ENCODE assay signal across 8 mouse cellular contexts in the genomic region with DNA sequence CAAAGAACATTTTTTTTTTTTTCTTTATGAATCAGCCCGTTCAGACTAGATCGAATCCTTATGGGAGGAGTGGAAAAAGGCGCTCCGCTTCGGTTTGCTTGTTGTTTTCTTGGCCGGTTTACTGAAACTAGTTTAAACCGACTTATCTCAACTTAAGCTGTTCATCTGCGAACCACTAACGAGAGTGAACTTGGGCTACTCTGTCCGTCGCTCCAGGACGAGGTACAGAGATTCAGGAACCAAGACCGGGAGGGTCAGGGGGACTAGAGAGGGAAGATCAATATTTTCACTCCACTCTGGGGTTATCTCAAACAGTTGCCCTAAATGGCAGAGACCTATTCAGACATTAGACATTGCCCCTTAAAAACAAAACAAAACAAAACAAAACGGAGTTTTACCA. TPM values are rescaled to one million over a fixed set of nuclear protein-coding genes. Genes with fewer than 3 reads are reported as not detected.
A peak's percentile ranks its signal among the peaks of the same experiment; 100 is the strongest.
DNase-seq lines count a peak whose midpoint lies in the region; ATAC-seq and TF ChIP-seq lines count a peak whose summit lies in the region.

No protein-coding gene starts in this region.

- peaks cover 3% of the 10 kb centered on the region; the same call in 1 of the 2 replicates for H3K4me1 ChIP-seq in embryonic facial prominence, embryonic 12.5 days
- H3K4me1 ChIP-seq in intestine, embryonic 14.5 days (replicated peaks; ENCODE audit: control insufficient read depth, insufficient read depth, low read length), result peaks cover 5% of the 10 kb centered on the region; the same call in 1 of the 2 replicates
- peaks cover 9% of the 10 kb centered on the region for H3K4me1 ChIP-seq in midbrain, embryonic 14.5 days (ENCODE audit: control insufficient read depth, insufficient read depth, low read length)

- 0 out of 2 replicates have a peak, but pooled peaks have one; percentile 24 for ATAC-seq in embryonic facial prominence, embryonic 12.5 days (ENCODE audit: insufficient number of reproducible peaks, insufficient read depth, low FRiP score, low TSS enrichment)
- ATAC-seq in intestine, embryonic 14.5 days (replicated peaks; ENCODE audit: low FRiP score, low TSS enrichment, low read depth), result peak; percentile 34; the same call in 1 of the 2 replicates
- ATAC-seq in midbrain, embryonic 14.5 days (ENCODE audit: low FRiP score, low TSS enrichment), result peak; percentile 18; the same call in 1 of the 2 replicates

- H3K9me3 ChIP-seq in embryonic facial prominence, embryonic 12.5 days, result no peaks in the 10 kb centered on the region
- no peaks in the 10 kb centered on the region for H3K9me3 ChIP-seq in intestine, embryonic 14.5 days (ENCODE audit: control insufficient read depth, low read length)
- no peaks in the 10 kb centered on the region for H3K9me3 ChIP-seq in midbrain, embryonic 14.5 days (ENCODE audit: control insufficient read depth, low read length)

- peaks cover 8% of the 10 kb centered on the region for H3K79me3 ChIP-seq in C2C12 (ENCODE audit: low read depth)

- H3K9ac ChIP-seq in embryonic facial prominence, embryonic 12.5 days, result peak overlapping the region; percentile 61
- peak overlapping the region; percentile 70 for H3K9ac ChIP-seq in intestine, embryonic 14.5 days (ENCODE audit: low read length)
- no peak overlapping the region; the same call in 1 of the 2 replicates for H3K9ac ChIP-seq in midbrain, embryonic 14.5 days (replicated peaks; ENCODE audit: low read length)

- peak overlapping the region; percentile 59 for H3K4me3 ChIP-seq in C2C12 (ENCODE audit: insufficient read depth, poor library complexity, severe bottlenecking)
- peak overlapping the region; percentile 68 for H3K4me3 ChIP-seq in embryonic facial prominence, embryonic 12.5 days
- H3K4me3 ChIP-seq in intestine, embryonic 14.5 days (ENCODE audit: low read depth, low read length), result peak overlapping the region; percentile 80
- peak overlapping the region; percentile 61 for H3K4me3 ChIP-seq in midbrain, embryonic 14.5 days (replicated peaks; ENCODE audit: low read depth, low read length)

- H3K27me3 ChIP-seq in C2C12 (ENCODE audit: control insufficient read depth, insufficient read depth, insufficient read length), result no peaks in the 10 kb centered on the region
- H3K27me3 ChIP-seq in embryonic facial prominence, embryonic 12.5 days, result no peaks in the 10 kb centered on the region
- H3K27me3 ChIP-seq in intestine, embryonic 14.5 days (replicated peaks; ENCODE audit: control insufficient read depth, insufficient read depth, low read length), result no peaks in the 10 kb centered on the region
- H3K27me3 ChIP-seq in midbrain, embryonic 14.5 days (ENCODE audit: control insufficient read depth, insufficient read depth, low read length), result no peaks in the 10 kb centered on the region

- peaks cover 22% of the 10 kb centered on the region for H3K36me3 ChIP-seq in C2C12 (ENCODE audit: control insufficient read depth, insufficient read depth)
- H3K36me3 ChIP-seq in embryonic facial prominence, embryonic 12.5 days, result peaks cover 14% of the 10 kb centered on the region
- H3K36me3 ChIP-seq in intestine, embryonic 14.5 days (ENCODE audit: control insufficient read depth, insufficient read depth, low read length), result peaks cover 20% of the 10 kb centered on the region
- H3K36me3 ChIP-seq in midbrain, embryonic 14.5 days (ENCODE audit: control insufficient read depth, insufficient read depth, low read length), result peaks cover 20% of the 10 kb centered on the region

- under 1% methylated on average over 14 of the region's 14 CpGs for WGBS in embryonic facial prominence, embryonic 12.5 days
- under 1% methylated on average over 14 of the region's 14 CpGs for WGBS in intestine, embryonic 14.5 days
- 1% methylated on average over 14 of the region's 14 CpGs for WGBS in midbrain, embryonic 14.5 days

- peak overlapping the region; percentile 62 for H3K4me2 ChIP-seq in embryonic facial prominence, embryonic 12.5 days (replicated peaks)
- peak overlapping the region; percentile 73 for H3K4me2 ChIP-seq in intestine, embryonic 14.5 days (ENCODE audit: low read length)
- H3K4me2 ChIP-seq in midbrain, embryonic 14.5 days (ENCODE audit: low read length), result peak overlapping the region; percentile 74

- peak overlapping the region; percentile 61 for H3ac ChIP-seq in C2C12 (ENCODE audit: control insufficient read depth, insufficient read length, low read depth)

- H3K79me2 ChIP-seq in C2C12 (ENCODE audit: control insufficient read depth, insufficient read depth), result peaks cover 14% of the 10 kb centered on the region

- peak overlapping the region; percentile 93; the same call in 1 of the 2 replicates for H3K27ac ChIP-seq in embryonic facial prominence, embryonic 12.5 days
- peak overlapping the region; percentile 19; the same call in 1 of the 2 replicates for H3K27ac ChIP-seq in intestine, embryonic 14.5 days (ENCODE audit: low read depth)
- H3K27ac ChIP-seq in midbrain, embryonic 14.5 days (replicated peaks; ENCODE audit: low read depth, low read length), result no peak overlapping the region

- TF ChIP-seq CTCF in C2C12 (IDR thresholded peaks at IDR 0.05; ENCODE audit: control insufficient read depth, insufficient read depth, insufficient read length), result no peak

- DNase-seq in embryo, embryonic 11 days, result peak; percentile 13
- DNase-seq in embryo, embryonic 9.5 days (ENCODE audit: extremely low spot score), result no peak
- no peak for DNase-seq in intestine, embryonic 14.5 days (ENCODE audit: low spot score)
- DNase-seq in midbrain, embryonic 14.5 days, result peak; percentile 9
- DNase-seq in right cerebral cortex, adult 2 months (ENCODE audit: low spot score in 2 of 2), result no peak
- DNase-seq in thymus, postnatal 25 days, result no peak

TF ChIP-seq in C2C12, 6 proteins besides CTCF, POLR2A, EP300 and RAD21:
- TF ChIP-seq MYOG (IDR thresholded peaks at IDR 0.05; ENCODE audit: control insufficient read depth, extremely low read depth, insufficient read length) (no peak), FOSL1 (IDR thresholded peaks at IDR 0.05; ENCODE audit: insufficient read depth, low read length, poor library complexity, severe bottlenecking) (no peak), MAX (IDR thresholded peaks at IDR 0.05) (no peak), CEBPB (IDR thresholded peaks at IDR 0.05; ENCODE audit: low read depth) (no peak), USF1 (IDR thresholded peaks at IDR 0.05; ENCODE audit: low read depth) (no peak), MYOD1 (IDR thresholded peaks at IDR 0.05; ENCODE audit: control insufficient read depth, insufficient read length, low read depth) (no peak)

RNA-seq across cellular contexts. Expression of gene Mut, which starts 0.5 kb away (rescaled TPM):
- polyA plus RNA-seq in C2C12 (2012; fragmentation: generic; extraction: Trizol), result 4.8 TPM
- 34.3 and 34.6 TPM in 2 replicates for polyA plus RNA-seq in embryonic facial prominence, embryonic 12.5 days (2016; fragmentation: Nextera tagmentation; extraction: Ambion mirVana)
- 38.6 and 39.8 TPM in 2 replicates for polyA plus RNA-seq in intestine, embryonic 14.5 days (2014; fragmentation: Nextera tagmentation; extraction: Ambion mirVana)
- 15.0 and 26.5 TPM in 2 replicates for polyA plus RNA-seq in midbrain, embryonic 14.5 days (2014; fragmentation: Nextera tagmentation; extraction: Ambion mirVana)

RNA-seq across cellular contexts. Expression of gene Cenpq, which starts 0.9 kb away (rescaled TPM):
- 4.7 TPM for polyA plus RNA-seq in C2C12 (2012; fragmentation: generic; extraction: Trizol)
- polyA plus RNA-seq in embryonic facial prominence, embryonic 12.5 days (2016; fragmentation: Nextera tagmentation; extraction: Ambion mirVana), result 28.6 and 29.0 TPM in 2 replicates
- 22.6 and 23.9 TPM in 2 replicates for polyA plus RNA-seq in intestine, embryonic 14.5 days (2014; fragmentation: Nextera tagmentation; extraction: Ambion mirVana)
- polyA plus RNA-seq in midbrain, embryonic 14.5 days (2014; fragmentation: Nextera tagmentation; extraction: Ambion mirVana), result 9.5 and 11.6 TPM in 2 replicates

RNA-seq across cellular contexts. Expression of gene Glyatl3, which starts 19.8 kb away (rescaled TPM):
- not detected for polyA plus RNA-seq in C2C12 (2012; fragmentation: generic; extraction: Trizol)
- polyA plus RNA-seq in embryonic facial prominence, embryonic 12.5 days (2016; fragmentation: Nextera tagmentation; extraction: Ambion mirVana), result 0.23 and 0.38 TPM in 2 replicates
- polyA plus RNA-seq in intestine, embryonic 14.5 days (2014; fragmentation: Nextera tagmentation; extraction: Ambion mirVana), result not detected in 2 replicates
- polyA plus RNA-seq in midbrain, embryonic 14.5 days (2014; fragmentation: Nextera tagmentation; extraction: Ambion mirVana), result not detected in 2 replicates

RNA-seq across cellular contexts. Expression of gene 9130008F23Rik, which starts 53.6 kb away (rescaled TPM):
- polyA plus RNA-seq in C2C12 (2012; fragmentation: generic; extraction: Trizol), result 2.2 TPM
- 1.4 and 1.5 TPM in 2 replicates for polyA plus RNA-seq in embryonic facial prominence, embryonic 12.5 days (2016; fragmentation: Nextera tagmentation; extraction: Ambion mirVana)
- 3.8 and 4.0 TPM in 2 replicates for polyA plus RNA-seq in intestine, embryonic 14.5 days (2014; fragmentation: Nextera tagmentation; extraction: Ambion mirVana)
- polyA plus RNA-seq in midbrain, embryonic 14.5 days (2014; fragmentation: Nextera tagmentation; extraction: Ambion mirVana), result 0.16 and 0.28 TPM in 2 replicates

Comparison
In these comparisons a context has a peak if more than half of its experiments do, and no peak if none do; other contexts are left out.
1. DNase-seq: peak in embryo, embryonic 11 days (single experiment) and midbrain, embryonic 14.5 days (single experiment); none in embryo, embryonic 9.5 days (single experiment), intestine, embryonic 14.5 days (single experiment), right cerebral cortex, adult 2 months (0 of 2) and thymus, postnatal 25 days (single experiment).
2. Peak in every context shown above with its lines, with median percentiles within 50 percentile points of each other: H3K4me3 ChIP-seq, ATAC-seq and H3K4me2 ChIP-seq.